Mouse (Mus musculus) neutrophil, adult 65 days (primary cell): Measurements from ENCODE around the gene Rragd. TPM values are rescaled to one million over a fixed set of nuclear protein-coding genes. Genes with fewer than 3 reads are reported as not detected.

Experiments used
- total RNA-seq: library from RNA; stranded (reverse); gene quantifications from 2 replicates; pipeline ENCODE4 v1.2.4, GENCODE M21; 2023

Gene Rragd
- total RNA-seq, result 0.57 and 1.0 TPM in 2 replicates

DNA sequence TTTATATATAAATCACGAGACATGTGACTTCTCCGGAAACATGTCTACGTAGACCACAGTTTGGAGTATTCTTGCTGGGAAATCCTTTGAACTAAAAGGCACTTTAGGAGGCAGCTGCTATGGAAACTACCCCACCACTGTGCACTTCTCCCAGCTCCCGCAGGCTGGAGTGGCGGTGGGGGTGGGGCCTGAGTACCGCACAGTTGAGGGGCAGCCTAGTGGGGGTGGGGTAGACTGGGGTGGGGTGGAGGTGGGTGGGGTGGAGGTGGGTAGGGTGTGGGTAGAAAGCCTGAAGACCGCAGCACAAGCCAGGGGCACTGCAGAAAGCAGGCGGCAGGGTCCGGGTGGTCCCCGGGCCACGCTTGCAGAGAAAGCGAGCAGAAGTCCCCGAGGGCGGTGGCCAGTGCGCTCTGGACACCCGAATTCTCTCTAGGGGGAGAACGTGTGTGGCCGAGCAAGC is at the start of gene Rragd:
Gene Rragd, plus strand, starts transcription at position 322 of the 460 bp plus-strand sequence.

GRCm38 (mm10) chr4:32950356-32951034 is 32.3 kb upstream of the Rragd start, which contains the start of gene Ankrd6:
TSS of gene Ankrd6 (minus strand) at chr4:32950841.

GRCm38 (mm10) chr4:33031195-33031960 is 48.5 kb downstream of the Rragd start, which contains the start of gene Ube2j1:
TSS of gene Ube2j1 (plus strand) at chr4:33031416.

DNA sequence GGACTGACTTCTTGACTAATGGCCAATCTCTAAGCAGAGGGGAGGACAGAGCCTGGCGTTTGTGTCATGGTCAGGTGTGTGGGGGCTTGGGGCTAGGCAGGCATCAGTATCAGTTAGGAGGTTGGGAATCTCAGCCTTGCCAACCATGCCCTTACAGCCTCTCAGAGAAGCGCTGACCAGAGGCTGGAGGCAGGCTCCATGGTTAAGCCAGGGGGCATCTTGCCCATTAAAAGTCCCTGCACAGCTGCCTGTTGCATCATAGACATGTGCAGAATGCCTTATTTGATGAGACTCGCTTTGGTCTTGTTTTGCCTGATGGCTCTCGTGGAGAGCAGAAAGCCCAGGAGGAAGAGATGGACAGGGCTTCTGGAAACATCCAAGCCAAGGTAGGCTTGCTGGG is 80.1 kb downstream of the Rragd start, which contains the start of gene Gabrr2:
Gene Gabrr2, plus strand, starts transcription at position 19 of the 400 bp plus-strand sequence.

Other genes with a start within 250 kb of the Rragd start
- gene Lyrm2, start 182.8 kb upstream of the Rragd start, total RNA-seq, result 25.4 and 30.3 TPM in 2 replicates
- 0.98 TPM in 1 of 2 replicates, not detected in the other for gene Ankrd6, start 32.2 kb upstream of the Rragd start, total RNA-seq
- gene Ube2j1, start 48.4 kb downstream of the Rragd start, total RNA-seq, result 65.8 and 68.6 TPM in 2 replicates
- not detected in 2 replicates for gene Gabrr2, start 80.0 kb downstream of the Rragd start, total RNA-seq
- gene Gabrr1, start 149.5 kb downstream of the Rragd start, total RNA-seq, result not detected in 2 replicates
- not detected in 2 replicates for gene Pm20d2, start 206.7 kb downstream of the Rragd start, total RNA-seq
- not detected in 2 replicates for gene Srsf12, start 226.0 kb downstream of the Rragd start, total RNA-seq